Mouse (Mus musculus) megakaryocyte-erythroid progenitor cell, adult 5-6 weeks (primary cell): ENCODE data around the gene Foxn4. TPM values are rescaled to one million over a fixed set of nuclear protein-coding genes. Genes with fewer than 3 reads are reported as not detected.

ENCODE experiments used
- total RNA-seq, 2 experiments: library from RNA; stranded (forward) in 1 of 2; stranded (reverse) in 1 of 2; fragments of 200-1000, 215-1000 nt in 1 of 2; fragments of >200 nt in 1 of 2; fragmentation: Nextera tagmentation in 1 of 2; gene quantifications; 2 replicates each; pipeline ENCODE4 v1.2.3; 2014 to 2017

The Foxn4 gene
- total RNA-seq, 2 experiments from 2014 or later, result not detected

Other genes starting within 250 kb of the Foxn4 start
- gene Usp30, start 208.3 kb downstream of the Foxn4 start, total RNA-seq (2014; fragmentation: Nextera tagmentation), result 5.7 and 11.0 TPM in 2 replicates
- 3.5 and 12.2 TPM in 2 replicates for gene Usp30, start 208.3 kb downstream of the Foxn4 start, total RNA-seq (2017)
- not detected in 2 replicates for gene Svop, start 182.2 kb downstream of the Foxn4 start, total RNA-seq (2014; fragmentation: Nextera tagmentation)
- not detected in 2 replicates for gene Svop, start 182.2 kb downstream of the Foxn4 start, total RNA-seq (2017)
- 11.5 and 13.4 TPM in 2 replicates for gene Alkbh2, start 145.6 kb downstream of the Foxn4 start, total RNA-seq (2014; fragmentation: Nextera tagmentation)
- 2.1 and 9.6 TPM in 2 replicates for gene Alkbh2, start 145.6 kb downstream of the Foxn4 start, total RNA-seq (2017)
- 31.8 and 32.9 TPM in 2 replicates for gene Ung, start 143.4 kb downstream of the Foxn4 start, total RNA-seq (2014; fragmentation: Nextera tagmentation)
- gene Ung, start 143.4 kb downstream of the Foxn4 start, total RNA-seq (2017), result 26.4 and 28.8 TPM in 2 replicates
- gene Acacb, start 127.3 kb downstream of the Foxn4 start, total RNA-seq (2014; fragmentation: Nextera tagmentation), result 2.2 and 3.8 TPM in 2 replicates
- gene Acacb, start 127.3 kb downstream of the Foxn4 start, total RNA-seq (2017), result 0.27 and 0.28 TPM in 2 replicates
- gene Myo1h, start 15.4 kb upstream of the Foxn4 start, total RNA-seq (2014; fragmentation: Nextera tagmentation), result 0.79 and 2.6 TPM in 2 replicates
- gene Myo1h, start 15.4 kb upstream of the Foxn4 start, total RNA-seq (2017), result 0.33 and 0.34 TPM in 2 replicates
- 33.3 and 36.1 TPM in 2 replicates for gene Kctd10, start 106.7 kb upstream of the Foxn4 start, total RNA-seq (2014; fragmentation: Nextera tagmentation)
- gene Kctd10, start 106.7 kb upstream of the Foxn4 start, total RNA-seq (2017), result 38.8 and 45.1 TPM in 2 replicates
- 39.5 and 50.3 TPM in 2 replicates for gene Ube3b, start 106.8 kb upstream of the Foxn4 start, total RNA-seq (2014; fragmentation: Nextera tagmentation)
- gene Ube3b, start 106.8 kb upstream of the Foxn4 start, total RNA-seq (2017), result 16.6 and 17.3 TPM in 2 replicates
- 7.5 and 8.3 TPM in 2 replicates for gene Mmab, start 170.3 kb upstream of the Foxn4 start, total RNA-seq (2014; fragmentation: Nextera tagmentation)
- gene Mmab, start 170.3 kb upstream of the Foxn4 start, total RNA-seq (2017), result 9.5 and 9.9 TPM in 2 replicates
- gene Mvk, start 170.5 kb upstream of the Foxn4 start, total RNA-seq (2014; fragmentation: Nextera tagmentation), result 9.4 and 10.1 TPM in 2 replicates
- 6.3 and 7.4 TPM in 2 replicates for gene Mvk, start 170.5 kb upstream of the Foxn4 start, total RNA-seq (2017)